Mouse (Mus musculus): Measurements from ENCODE around the gene Eml6.

GRCm38 (mm10) chr11:29709512-29709911 is 316.3 kb downstream of the Eml6 start:
- TF ChIP-seq CTCF (IDR thresholded peaks at IDR 0.05; ENCODE audit: control insufficient read depth, insufficient read depth, insufficient read length) (no peak), FOSL1 (IDR thresholded peaks at IDR 0.05; ENCODE audit: insufficient read depth, low read length, poor library complexity, severe bottlenecking) (no peak), MAX (IDR thresholded peaks at IDR 0.05) (no peak), USF1 (IDR thresholded peaks at IDR 0.05; ENCODE audit: low read depth) (no peak), CEBPB (IDR thresholded peaks at IDR 0.05; ENCODE audit: low read depth) (no peak), MYOG (IDR thresholded peaks at IDR 0.05; ENCODE audit: control insufficient read depth, extremely low read depth, insufficient read length) (no peak), MYOD1 (IDR thresholded peaks at IDR 0.05; ENCODE audit: control insufficient read depth, insufficient read length, low read depth) (no peak)
